Comparison of ENCODE assay signal across 17 mouse cellular contexts in the genomic region with DNA sequence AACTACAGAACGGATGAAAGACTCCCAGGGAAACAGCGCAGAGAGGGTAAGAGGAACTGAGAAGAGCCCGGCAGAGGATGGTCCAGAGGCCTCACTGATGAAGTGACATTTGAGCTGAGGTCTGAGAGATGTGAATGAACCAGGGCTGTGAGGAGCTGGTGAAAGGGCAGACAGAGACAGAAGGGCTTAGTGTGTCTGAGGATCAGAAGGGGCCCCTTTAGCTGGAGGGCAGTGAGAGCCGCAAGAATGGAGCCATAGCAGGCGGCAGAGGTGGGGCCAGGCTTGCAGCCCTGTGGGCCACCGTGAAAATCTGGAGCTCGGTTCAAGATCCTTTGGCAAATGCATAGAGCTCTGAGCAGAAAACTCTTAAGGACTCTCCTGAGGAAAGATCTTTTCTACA. TPM values are rescaled to one million over a fixed set of nuclear protein-coding genes. Genes with fewer than 3 reads are reported as not detected.
DNase-seq lines count a peak whose midpoint lies in the region; ATAC-seq and TF ChIP-seq lines count a peak whose summit lies in the region.
"Had no signal": no experiment of that assay in that cellular context is flagged by ENCODE, and none has a peak within 500 bp of the region (broad histone marks: within the 10 kb centered on the region; RNA-seq: fewer than 3 reads in every experiment).

No protein-coding gene starts in this region.

- dilution Hi-C loops in CH12.LX (cut with MboI; ENCODE audit: extremely low pct_ligation_motif_present, extremely low pct_unique_long_range_greater_than_20kb, low sequenced_read_pairs), result no loop called here

- H3K36me3 ChIP-seq in forebrain, embryonic 11.5 days (ENCODE audit: control insufficient read depth, insufficient read depth, low read length), result no peaks in the 10 kb centered on the region
- no peaks in the 10 kb centered on the region for H3K36me3 ChIP-seq in forebrain, embryonic 16.5 days (ENCODE audit: control insufficient read depth, insufficient read depth)
- H3K36me3 ChIP-seq in hindbrain, embryonic 12.5 days, result no peaks in the 10 kb centered on the region
- no peaks in the 10 kb centered on the region for H3K36me3 ChIP-seq in hindbrain, postnatal 0 days (ENCODE audit: insufficient read depth, low read length)
- peaks cover 0 to 11% of the 10 kb centered on the region in 2 experiments for H3K36me3 ChIP-seq in CH12.LX (replicated peaks in 1 of 2; ENCODE audit: control insufficient read depth in 1 of 2, insufficient read depth in 1 of 2, low read length in 1 of 2)
- H3K36me3 ChIP-seq in embryonic facial prominence, embryonic 13.5 days, result no peaks in the 10 kb centered on the region
- H3K36me3 ChIP-seq: embryonic facial prominence, embryonic 15.5 days; hindbrain, embryonic 15.5 days had no signal

- TF ChIP-seq CTCF in hindbrain, postnatal 0 days (IDR thresholded peaks at IDR 0.05; ENCODE audit: low read depth), result no peak
- TF ChIP-seq CTCF in CH12.LX (conservative IDR thresholded peaks at IDR 0.05 in 1 of 2, IDR thresholded peaks at IDR 0.05 in 1 of 2; ENCODE audit: low read depth in 2 of 2, low read length in 2 of 2), result no peak

- H3K27me3 ChIP-seq in forebrain, embryonic 11.5 days (ENCODE audit: control insufficient read depth, insufficient read depth, low read length), result no peaks in the 10 kb centered on the region
- no peaks in the 10 kb centered on the region for H3K27me3 ChIP-seq in forebrain, embryonic 16.5 days (replicated peaks; ENCODE audit: control insufficient read depth, insufficient read depth, low read length)
- no peaks in the 10 kb centered on the region for H3K27me3 ChIP-seq in hindbrain, embryonic 12.5 days
- H3K27me3 ChIP-seq in hindbrain, postnatal 0 days (ENCODE audit: insufficient read depth, low read length), result no peaks in the 10 kb centered on the region
- H3K27me3 ChIP-seq in CH12.LX (replicated peaks), result no peaks in the 10 kb centered on the region
- no peaks in the 10 kb centered on the region for H3K27me3 ChIP-seq in embryonic facial prominence, embryonic 13.5 days
- H3K27me3 ChIP-seq: embryonic facial prominence, embryonic 15.5 days; hindbrain, embryonic 15.5 days had no signal

- H3K27ac ChIP-seq in forebrain, embryonic 11.5 days (ENCODE audit: low read depth, low read length), result peak overlapping the region; percentile 39; the same call in 1 of the 2 replicates
- H3K27ac ChIP-seq in forebrain, embryonic 16.5 days (ENCODE audit: low read length), result no peak overlapping the region
- no peak overlapping the region for H3K27ac ChIP-seq in hindbrain, embryonic 12.5 days
- no peak overlapping the region for H3K27ac ChIP-seq in hindbrain, postnatal 0 days
- no peak overlapping the region for H3K27ac ChIP-seq in CH12.LX (ENCODE audit: insufficient read depth, low read depth)
- no peak overlapping the region for H3K27ac ChIP-seq in embryonic facial prominence, embryonic 13.5 days
- H3K27ac ChIP-seq: embryonic facial prominence, embryonic 15.5 days; hindbrain, embryonic 15.5 days had no signal

- peaks cover 2% of the 10 kb centered on the region; the same call in 1 of the 2 replicates for H3K79me2 ChIP-seq in CH12.LX (replicated peaks; ENCODE audit: control insufficient read depth, extremely low read depth, insufficient read depth, poor library complexity, severe bottlenecking)

- peak overlapping the region; percentile 32 for H3K9ac ChIP-seq in forebrain, embryonic 11.5 days (ENCODE audit: low read length)
- H3K9ac ChIP-seq in forebrain, embryonic 16.5 days (replicated peaks; ENCODE audit: low read depth, low read length), result no peak overlapping the region
- H3K9ac ChIP-seq in hindbrain, embryonic 12.5 days, result 0 out of 2 replicates have a peak overlapping the region, but pooled peaks have one; percentile 32
- no peak overlapping the region for H3K9ac ChIP-seq in hindbrain, postnatal 0 days (replicated peaks; ENCODE audit: low read length)
- H3K9ac ChIP-seq in CH12.LX (ENCODE audit: insufficient read depth, low read depth), result no peak overlapping the region; the same call in 1 of the 2 replicates
- H3K9ac ChIP-seq in embryonic facial prominence, embryonic 13.5 days, result no peak overlapping the region
- H3K9ac ChIP-seq: embryonic facial prominence, embryonic 15.5 days; hindbrain, embryonic 15.5 days had no signal

- peak; percentile 67 for DNase-seq in forebrain, embryonic 11.5 days (ENCODE audit: low spot score)
- DNase-seq in hindbrain, postnatal 0 days (ENCODE audit: low spot score), result no peak
- DNase-seq in CH12.LX (ENCODE audit: extremely low read depth), result peak; percentile 49
- DNase-seq in spleen, postnatal 4 days (ENCODE audit: low spot score in 2 of 2), result no peak
- DNase-seq in right cerebral cortex, postnatal 25 days, result no peak
- DNase-seq: cerebellum, adult 8-10 months; kidney, adult 9 months; liver; lung, adult 2 months; right cerebral cortex, postnatal 14 days; thymus, adult 2 months had no signal

- TF ChIP-seq EP300 in CH12.LX (IDR thresholded peaks at IDR 0.05; ENCODE audit: low read length), result peak; percentile 47; the same call in 1 of the 2 replicates

- WGBS in forebrain, embryonic 11.5 days, result 2% methylated on average over 7 of the region's 7 CpGs
- WGBS in forebrain, embryonic 16.5 days, result 11% methylated on average over 7 of the region's 7 CpGs
- 5% methylated on average over 7 of the region's 7 CpGs for WGBS in hindbrain, embryonic 12.5 days
- WGBS in hindbrain, postnatal 0 days, result 14% methylated on average over 7 of the region's 7 CpGs
- 6% methylated on average over 7 of the region's 7 CpGs for WGBS in embryonic facial prominence, embryonic 13.5 days

- peaks cover 10% of the 10 kb centered on the region for H3K4me1 ChIP-seq in forebrain, embryonic 11.5 days (replicated peaks; ENCODE audit: control insufficient read depth, insufficient read depth, low read length)
- peaks cover 16% of the 10 kb centered on the region for H3K4me1 ChIP-seq in forebrain, embryonic 16.5 days (replicated peaks; ENCODE audit: control insufficient read depth, insufficient read depth, low read length)
- peaks cover 11% of the 10 kb centered on the region for H3K4me1 ChIP-seq in hindbrain, embryonic 12.5 days
- no peaks in the 10 kb centered on the region for H3K4me1 ChIP-seq in hindbrain, postnatal 0 days (ENCODE audit: insufficient read depth, low read length)
- peaks cover 2 to 33% of the 10 kb centered on the region in 2 experiments; a peak in 3 of 4 replicates for H3K4me1 ChIP-seq in CH12.LX (ENCODE audit: control insufficient read depth in 1 of 2, insufficient read depth in 2 of 2)
- H3K4me1 ChIP-seq in embryonic facial prominence, embryonic 13.5 days, result peaks cover 49% of the 10 kb centered on the region
- H3K4me1 ChIP-seq: hindbrain, embryonic 15.5 days had no signal

- H3K9me3 ChIP-seq in forebrain, embryonic 11.5 days (ENCODE audit: control insufficient read depth, low read length), result no peaks in the 10 kb centered on the region; the same call in 1 of the 2 replicates
- no peaks in the 10 kb centered on the region for H3K9me3 ChIP-seq in forebrain, embryonic 16.5 days (ENCODE audit: control insufficient read depth, low read length)
- H3K9me3 ChIP-seq in hindbrain, embryonic 12.5 days (replicated peaks), result no peaks in the 10 kb centered on the region
- H3K9me3 ChIP-seq in hindbrain, postnatal 0 days (ENCODE audit: low read length), result no peaks in the 10 kb centered on the region
- peaks cover 5% of the 10 kb centered on the region for H3K9me3 ChIP-seq in CH12.LX (replicated peaks; ENCODE audit: low read length)
- no peaks in the 10 kb centered on the region for H3K9me3 ChIP-seq in embryonic facial prominence, embryonic 13.5 days
- H3K9me3 ChIP-seq: embryonic facial prominence, embryonic 15.5 days; hindbrain, embryonic 15.5 days had no signal

- in situ Hi-C loops in CH12.LX (cut with MboI; ENCODE audit: low pct_ligation_motif_present, low pct_unique_long_range_greater_than_20kb, low sequenced_read_pairs), result no loop called here

- no peak overlapping the region for H3K4me3 ChIP-seq in forebrain, embryonic 11.5 days (ENCODE audit: low read depth, low read length)
- H3K4me3 ChIP-seq in forebrain, embryonic 16.5 days (replicated peaks; ENCODE audit: low read length), result no peak overlapping the region
- no peak overlapping the region for H3K4me3 ChIP-seq in hindbrain, embryonic 12.5 days
- no peak overlapping the region for H3K4me3 ChIP-seq in hindbrain, postnatal 0 days (ENCODE audit: low read length)
- no peak overlapping the region for H3K4me3 ChIP-seq in CH12.LX (replicated peaks in 1 of 3; ENCODE audit: low read depth in 2 of 3, low read length in 2 of 3, poor library complexity in 1 of 3)
- no peak overlapping the region for H3K4me3 ChIP-seq in embryonic facial prominence, embryonic 13.5 days
- H3K4me3 ChIP-seq: embryonic facial prominence, embryonic 15.5 days; hindbrain, embryonic 15.5 days; megakaryocyte, embryonic 14.5 days had no signal

- TF ChIP-seq POLR2A in CH12.LX (IDR thresholded peaks at IDR 0.05; ENCODE audit: low read depth, low read length), result no peak

- peak; percentile 78 for ATAC-seq in forebrain, embryonic 11.5 days (replicated peaks; ENCODE audit: low FRiP score)
- no peak; the same call in 1 of the 2 replicates for ATAC-seq in forebrain, embryonic 16.5 days
- ATAC-seq in hindbrain, embryonic 12.5 days (ENCODE audit: low FRiP score), result no peak
- ATAC-seq in hindbrain, postnatal 0 days, result no peak
- no peak for ATAC-seq in embryonic facial prominence, embryonic 13.5 days (ENCODE audit: insufficient number of reproducible peaks, insufficient read depth, low FRiP score, low TSS enrichment, low read depth)

- peak overlapping the region; percentile 20; the same call in 1 of the 2 replicates for H3K4me2 ChIP-seq in forebrain, embryonic 11.5 days (ENCODE audit: low read depth, low read length, severe bottlenecking)
- no peak overlapping the region for H3K4me2 ChIP-seq in forebrain, embryonic 16.5 days (ENCODE audit: low read length)
- H3K4me2 ChIP-seq in hindbrain, embryonic 12.5 days (replicated peaks), result peak overlapping the region; percentile 25
- H3K4me2 ChIP-seq in hindbrain, postnatal 0 days (ENCODE audit: low read depth, low read length), result no peak overlapping the region
- H3K4me2 ChIP-seq in CH12.LX (ENCODE audit: insufficient read depth, low read depth, poor library complexity, severe bottlenecking), result peak overlapping the region; percentile 6
- H3K4me2 ChIP-seq in embryonic facial prominence, embryonic 13.5 days, result peak overlapping the region; percentile 26; the same call in 1 of the 2 replicates
- H3K4me2 ChIP-seq: embryonic facial prominence, embryonic 15.5 days; hindbrain, embryonic 15.5 days had no signal

- TF ChIP-seq RAD21 in CH12.LX (IDR thresholded peaks at IDR 0.05; ENCODE audit: low read depth, low read length), result no peak

RNA-seq across cellular contexts. Expression of gene Metap1d, which starts 26.8 kb away (rescaled TPM):
- 36.5 and 39.7 TPM in 2 replicates for polyA plus RNA-seq in forebrain, embryonic 11.5 days (2014; fragmentation: Nextera tagmentation; extraction: Ambion mirVana)
- polyA plus RNA-seq in forebrain, embryonic 16.5 days (2015; fragmentation: Nextera tagmentation; extraction: Ambion mirVana), result 42.0 and 46.3 TPM in 2 replicates
- polyA plus RNA-seq in hindbrain, embryonic 12.5 days (2016; fragmentation: Nextera tagmentation; extraction: Ambion mirVana), result 34.3 and 35.1 TPM in 2 replicates
- 12.0 and 14.4 TPM in 2 replicates for total RNA-seq in hindbrain, postnatal 0 days (2014; rRNA removed)
- polyA plus RNA-seq in hindbrain, postnatal 0 days (2015; fragmentation: Nextera tagmentation; extraction: Ambion mirVana), result 26.2 and 29.1 TPM in 2 replicates
- 19.7 and 21.5 TPM in 2 replicates for total RNA-seq in CH12.LX (2012; rRNA removed)
- total RNA-seq in CH12.LX (2014; rRNA removed), result 18.9 and 19.5 TPM in 2 replicates
- polyA plus RNA-seq in CH12.LX (2012; ENCODE audit: insufficient read length, low read depth), result 28.3 and 28.4 TPM in 2 replicates
- 51.8 and 52.1 TPM in 2 replicates for polyA plus RNA-seq in embryonic facial prominence, embryonic 13.5 days (2015; fragmentation: Nextera tagmentation; extraction: Ambion mirVana)

RNA-seq across cellular contexts. Expression of gene Dlx1, which starts 48.0 kb away (rescaled TPM):
- 118 and 133 TPM in 2 replicates for polyA plus RNA-seq in forebrain, embryonic 11.5 days (2014; fragmentation: Nextera tagmentation; extraction: Ambion mirVana)
- polyA plus RNA-seq in forebrain, embryonic 16.5 days (2015; fragmentation: Nextera tagmentation; extraction: Ambion mirVana), result 232 and 239 TPM in 2 replicates
- polyA plus RNA-seq in hindbrain, embryonic 12.5 days (2016; fragmentation: Nextera tagmentation; extraction: Ambion mirVana), result 8.3 and 10.1 TPM in 2 replicates
- 2.5 and 3.5 TPM in 2 replicates for total RNA-seq in hindbrain, postnatal 0 days (2014; rRNA removed)
- not detected in 2 replicates for polyA plus RNA-seq in hindbrain, postnatal 0 days (2015; fragmentation: Nextera tagmentation; extraction: Ambion mirVana)
- total RNA-seq in CH12.LX (2012; rRNA removed), result 0.17 and 0.21 TPM in 2 replicates
- total RNA-seq in CH12.LX (2014; rRNA removed), result 0.07 and 0.11 TPM in 2 replicates
- 0.27 TPM in 1 of 2 replicates, not detected in the other for polyA plus RNA-seq in CH12.LX (2012; ENCODE audit: insufficient read length, low read depth)
- polyA plus RNA-seq in embryonic facial prominence, embryonic 13.5 days (2015; fragmentation: Nextera tagmentation; extraction: Ambion mirVana), result 15.1 and 18.3 TPM in 2 replicates

Comparison
In these comparisons a context has a peak if more than half of its experiments do, and no peak if none do; other contexts are left out.
1. H3K4me2 ChIP-seq: peak in forebrain, embryonic 11.5 days (single experiment), hindbrain, embryonic 12.5 days (single experiment), CH12.LX (single experiment) and embryonic facial prominence, embryonic 13.5 days (single experiment); none in forebrain, embryonic 16.5 days (single experiment) and hindbrain, postnatal 0 days (single experiment).
2. H3K9ac ChIP-seq: peak in forebrain, embryonic 11.5 days (single experiment) and hindbrain, embryonic 12.5 days (single experiment); none in forebrain, embryonic 16.5 days (single experiment), hindbrain, postnatal 0 days (single experiment), CH12.LX (single experiment) and embryonic facial prominence, embryonic 13.5 days (single experiment).
3. DNase-seq: peak in forebrain, embryonic 11.5 days (single experiment) and CH12.LX (single experiment); none in hindbrain, postnatal 0 days (single experiment), spleen, postnatal 4 days (0 of 2) and right cerebral cortex, postnatal 25 days (single experiment).